Mouse (Mus musculus) heart, embryonic 14.5 days (tissue): ENCODE results near the gene Krt33b. TPM values are rescaled to one million over a fixed set of nuclear protein-coding genes. Genes with fewer than 3 reads are reported as not detected.

Experiments used
- ATAC-seq: fragments of 200-750 bp; cut with Nextera tagmentation; 2 replicates; pipeline ENCODE4 v1.8.0; 2017; ENCODE audit warnings: low read depth, moderate TSS enrichment; ENCODE audit not compliant: insufficient number of reproducible peaks, insufficient read depth, low FRiP score
- H3K27ac ChIP-seq, 2 experiments: fragments of 200-500 bp in 1 of 2; fragments of 300-500 bp in 1 of 2; sonication (generic) in 1 of 2; replicated peaks in 1 of 2; 2 replicates each; pipeline ENCODE4 v1.5.1; 2012 to 2014; ENCODE audit warnings: low read depth in 2 of 2, low read length in 2 of 2, control low read depth in 1 of 2, mild to moderate bottlenecking in 1 of 2, mixed read lengths in 1 of 2; ENCODE audit not compliant: control insufficient read depth in 1 of 2, insufficient read depth in 1 of 2
- H3K27me3 ChIP-seq: fragments of 300-500 bp; sonication (generic); 2 replicates; pipeline ENCODE4 v1.6.1; 2014; ENCODE audit warnings: mild to moderate bottlenecking, low read length, control low read depth; ENCODE audit not compliant: control insufficient read depth, insufficient read depth
- H3K36me3 ChIP-seq: fragments of 300-500 bp; sonication (generic); 2 replicates; pipeline ENCODE4 v1.6.1; 2014; ENCODE audit warnings: mild to moderate bottlenecking, control low read depth, low read length, mixed read lengths; ENCODE audit not compliant: control insufficient read depth, insufficient read depth
- H3K4me1 ChIP-seq, 2 experiments: fragments of 200-500 bp in 1 of 2; fragments of 300-500 bp in 1 of 2; sonication (generic) in 1 of 2; 2 replicates each; pipeline ENCODE4 v1.6.1; 2012 to 2014; ENCODE audit warnings: low read length in 2 of 2, control low read depth in 1 of 2, mixed read lengths in 1 of 2; ENCODE audit not compliant: control insufficient read depth in 2 of 2, insufficient read depth in 2 of 2
- H3K4me2 ChIP-seq: fragments of 300-500 bp; sonication (generic); 2 replicates; pipeline ENCODE4 v1.6.1; 2014; ENCODE audit warnings: mild to moderate bottlenecking, low read length
- H3K4me3 ChIP-seq, 2 experiments: fragments of 200-500 bp in 1 of 2; fragments of 300-500 bp in 1 of 2; sonication (generic) in 1 of 2; 2 replicates each; pipeline ENCODE4 v1.5.1; 2012 to 2014; ENCODE audit warnings: low read length in 2 of 2, mild to moderate bottlenecking in 2 of 2, control low read depth in 1 of 2, low read depth in 1 of 2, moderate library complexity in 1 of 2; ENCODE audit not compliant: control insufficient read depth in 1 of 2, insufficient read depth in 1 of 2
- H3K9ac ChIP-seq: fragments of 300-500 bp; sonication (generic); 2 replicates; pipeline ENCODE4 v1.6.1; 2014; ENCODE audit warnings: mild to moderate bottlenecking, low read length
- H3K9me3 ChIP-seq: fragments of 300-500 bp; sonication (generic); 2 replicates; pipeline ENCODE4 v1.6.1; 2016; ENCODE audit warnings: low read length, control low read depth; ENCODE audit not compliant: control insufficient read depth
- WGBS: fragments of 180-500 bp; shearing (Covaris S2); extraction: QIAGEN DNeasy Blood & Tissue Kit; methylation state at CpG from one replicate; pipeline ENCODE4 v1.1.7; 2014; 5-methylcytosine and 5-hydroxymethylcytosine counted together
- polyA plus RNA-seq: library from polyadenylated mRNA; unstranded; fragments of >200 nt; fragmentation: Nextera tagmentation; extraction: Ambion mirVana; gene quantifications from 2 replicates; pipeline ENCODE4 v1.2.1, GENCODE M21; 2014

Gene Krt33b
- not detected in 2 replicates for polyA plus RNA-seq

DNA sequence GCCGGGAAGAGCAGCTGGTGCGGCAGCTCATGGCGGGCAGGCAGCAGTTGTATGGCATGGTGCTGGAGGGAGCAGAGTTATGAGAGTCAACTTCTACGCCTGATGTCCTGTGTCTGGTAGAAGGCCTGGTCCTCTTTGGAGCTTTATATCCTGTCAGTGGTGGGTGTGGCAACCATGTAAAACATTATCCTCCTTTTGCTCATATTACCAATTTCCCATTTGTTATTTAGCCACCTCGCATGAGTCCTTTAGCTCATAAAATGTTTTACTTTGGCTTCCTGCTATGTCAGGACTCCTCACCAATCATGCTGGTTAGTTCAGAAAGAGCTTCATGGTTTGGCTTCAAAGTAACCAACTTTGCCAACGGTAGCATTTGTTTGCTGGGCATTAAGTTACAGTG, at the start of gene Krt33b:
Gene Krt33b (minus strand): TSS at position 101 of the 400 bp plus-strand sequence.
- Histone ChIP-seq H3K4me3 (no peak within 1 kb of the TSS), H3K36me3 (no peaks in the 10 kb centered on the region), H3K4me1 (no peaks in the 10 kb centered on the region), H3K9ac (no peak within 1 kb of the TSS), H3K4me2 (no peak within 1 kb of the TSS), H3K9me3 (no peaks in the 10 kb centered on the region), H3K27me3 (no peaks in the 10 kb centered on the region), H3K27ac (no peak within 1 kb of the TSS)
- ATAC-seq: no peak
- WGBS: 87% methylated on average over 6 of the region's 6 CpGs

DNA sequence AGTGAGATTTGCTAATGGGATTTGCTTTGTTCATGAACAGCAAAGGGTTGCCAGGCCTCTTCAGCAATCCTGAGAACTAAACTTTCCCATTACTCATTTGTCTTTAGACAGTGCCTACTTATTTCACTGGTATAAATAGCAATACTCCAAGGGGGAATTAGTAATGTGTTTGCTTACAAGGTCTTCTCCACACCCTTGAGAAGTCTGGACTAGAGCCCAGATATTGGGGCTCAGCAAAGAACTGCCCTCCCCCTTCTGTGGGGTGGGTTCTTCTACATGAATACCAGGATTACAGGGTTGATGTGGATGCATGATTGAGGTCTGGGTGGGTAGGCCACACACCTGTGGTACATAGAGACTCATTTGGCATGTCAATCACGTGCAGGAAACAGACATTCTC, 44.2 kb upstream of the Krt33b start:
- WGBS: 50% methylated on average over 1 of the region's 1 CpGs
- H3K9me3 ChIP-seq: no peaks in the 10 kb centered on the region
- no peak overlapping the region for H3K9ac ChIP-seq
- H3K36me3 ChIP-seq: no peaks in the 10 kb centered on the region
- H3K27me3 ChIP-seq: no peaks in the 10 kb centered on the region
- ATAC-seq: no peak
- H3K4me1 ChIP-seq: no peaks in the 10 kb centered on the region
- H3K4me2 ChIP-seq: no peak overlapping the region
- H3K27ac ChIP-seq: no peak overlapping the region
- H3K4me3 ChIP-seq: no peak overlapping the region

DNA sequence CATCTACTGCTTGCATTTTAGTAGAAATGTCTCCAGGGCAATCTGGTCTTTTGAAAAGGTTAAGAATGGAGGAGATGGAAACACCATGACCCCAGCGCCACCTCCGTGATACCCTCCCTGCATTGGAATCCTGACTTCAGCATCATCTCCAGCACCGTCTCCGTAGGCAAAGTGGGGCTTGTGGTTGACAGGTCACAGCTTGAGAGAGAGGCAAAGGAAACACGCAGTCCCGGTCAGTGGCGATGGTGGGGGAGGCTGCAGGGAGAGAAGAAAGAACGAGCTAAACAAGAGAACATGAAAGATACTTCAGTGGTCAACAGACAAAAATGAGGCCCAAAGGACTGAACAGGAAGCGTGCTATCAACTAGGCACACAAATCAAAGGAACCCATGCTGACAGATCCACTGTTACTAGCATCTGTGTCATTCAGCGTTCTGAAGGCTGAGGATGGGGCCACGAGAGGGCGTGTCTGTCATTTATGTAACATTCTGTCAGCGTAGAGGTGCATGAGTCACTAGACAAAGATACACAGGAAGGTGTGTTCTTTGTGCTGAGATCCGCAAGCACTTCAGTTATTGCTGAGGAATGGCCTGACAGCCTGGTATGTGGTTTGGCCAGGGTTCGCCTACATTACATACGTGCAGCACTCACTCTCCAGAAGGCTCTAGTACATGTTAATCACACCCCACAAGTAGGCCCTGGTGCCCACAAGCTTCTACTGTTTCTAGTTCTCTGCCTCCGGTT, 37.8 kb upstream of the Krt33b start:
- H3K36me3 ChIP-seq: no peaks in the 10 kb centered on the region
- no peak overlapping the region for H3K4me2 ChIP-seq
- H3K27me3 ChIP-seq: no peaks in the 10 kb centered on the region
- H3K9ac ChIP-seq: no peak overlapping the region
- no peak for ATAC-seq
- peaks cover 15 to 19% of the 10 kb centered on the region in 2 experiments; a peak in 3 of 4 replicates for H3K4me1 ChIP-seq
- H3K9me3 ChIP-seq: no peaks in the 10 kb centered on the region
- H3K27ac ChIP-seq: 0 out of 4 replicates have a peak overlapping the region, but pooled peaks of 1 of the 2 experiments have one; percentile 44
- 61% methylated on average over 17 of the region's 17 CpGs for WGBS
- H3K4me3 ChIP-seq: no peak overlapping the region

DNA sequence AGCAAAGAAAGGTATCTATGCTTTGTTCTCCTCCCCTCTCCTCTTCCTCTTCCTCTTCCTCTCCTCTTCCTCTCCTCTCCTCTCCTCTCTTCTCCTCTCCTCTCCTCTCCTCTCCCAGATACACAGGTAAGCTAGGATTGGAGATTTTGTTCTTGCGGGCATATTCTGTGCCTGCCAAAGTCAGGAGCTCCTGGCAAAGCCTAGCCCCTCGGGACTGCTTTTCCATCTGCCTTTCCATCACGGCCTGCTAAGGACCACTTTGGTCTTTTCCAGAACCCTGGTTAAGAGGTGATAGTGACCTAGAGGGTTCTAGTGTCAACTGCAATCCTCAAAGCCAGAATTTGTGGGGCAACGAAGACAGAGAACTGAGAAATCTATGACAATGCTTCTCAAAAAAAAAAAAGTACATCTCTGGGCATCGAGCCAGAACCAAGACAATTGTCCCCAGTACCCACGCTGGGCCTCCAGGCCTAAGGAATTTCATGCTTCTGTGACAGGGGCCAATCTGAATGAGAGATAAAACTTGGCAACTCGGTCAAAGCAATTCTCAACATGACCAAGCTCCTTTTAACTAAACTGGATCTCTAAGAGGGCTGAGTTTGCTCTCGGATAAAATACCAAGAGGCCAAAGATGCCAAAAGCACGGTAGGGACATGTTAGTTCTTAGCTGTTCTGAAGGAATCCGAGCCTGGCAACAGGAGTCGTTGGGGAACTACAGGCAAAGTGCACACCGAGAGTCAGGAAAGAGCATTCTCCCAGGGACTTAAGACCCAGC, 36.8 kb upstream of the Krt33b start:
- peaks cover 15 to 19% of the 10 kb centered on the region in 2 experiments; a peak in 3 of 4 replicates for H3K4me1 ChIP-seq
- H3K4me2 ChIP-seq: no peak overlapping the region
- H3K27ac ChIP-seq: peak overlapping the region in 1 of 2 experiments; percentile 44; a peak in 2 of 4 replicates
- no peak overlapping the region for H3K9ac ChIP-seq
- ATAC-seq: no peak
- no peaks in the 10 kb centered on the region for H3K36me3 ChIP-seq
- 36% methylated on average over 12 of the region's 12 CpGs for WGBS
- H3K27me3 ChIP-seq: no peaks in the 10 kb centered on the region
- no peak overlapping the region for H3K4me3 ChIP-seq
- no peaks in the 10 kb centered on the region for H3K9me3 ChIP-seq

DNA sequence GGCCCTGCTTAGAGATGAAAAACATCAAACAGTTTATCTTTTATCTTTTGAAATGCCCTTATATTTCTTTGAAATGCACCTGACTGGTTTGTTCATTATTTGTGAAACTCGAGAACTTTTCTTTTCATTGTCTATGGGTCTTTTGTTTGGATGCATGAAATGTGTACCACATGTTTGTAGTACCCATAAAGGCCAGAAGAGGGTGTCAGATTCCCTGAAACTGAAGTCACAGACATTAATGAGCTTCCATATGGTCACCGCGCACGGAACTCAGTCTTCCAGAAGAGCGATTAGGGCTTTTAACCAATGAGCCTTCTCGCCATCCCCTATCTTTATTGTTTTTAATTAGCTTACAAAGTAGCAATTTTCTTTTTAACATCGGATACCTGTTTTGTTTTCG, 29.2 kb upstream of the Krt33b start:
- 76% methylated on average over 8 of the region's 8 CpGs for WGBS
- Histone ChIP-seq H3K9me3 (no peaks in the 10 kb centered on the region), H3K27ac (no peak overlapping the region), H3K4me2 (no peak overlapping the region), H3K9ac (no peak overlapping the region), H3K4me3 (no peak overlapping the region), H3K36me3 (no peaks in the 10 kb centered on the region), H3K4me1 (no peaks in the 10 kb centered on the region), H3K27me3 (no peaks in the 10 kb centered on the region)
- no peak for ATAC-seq

DNA sequence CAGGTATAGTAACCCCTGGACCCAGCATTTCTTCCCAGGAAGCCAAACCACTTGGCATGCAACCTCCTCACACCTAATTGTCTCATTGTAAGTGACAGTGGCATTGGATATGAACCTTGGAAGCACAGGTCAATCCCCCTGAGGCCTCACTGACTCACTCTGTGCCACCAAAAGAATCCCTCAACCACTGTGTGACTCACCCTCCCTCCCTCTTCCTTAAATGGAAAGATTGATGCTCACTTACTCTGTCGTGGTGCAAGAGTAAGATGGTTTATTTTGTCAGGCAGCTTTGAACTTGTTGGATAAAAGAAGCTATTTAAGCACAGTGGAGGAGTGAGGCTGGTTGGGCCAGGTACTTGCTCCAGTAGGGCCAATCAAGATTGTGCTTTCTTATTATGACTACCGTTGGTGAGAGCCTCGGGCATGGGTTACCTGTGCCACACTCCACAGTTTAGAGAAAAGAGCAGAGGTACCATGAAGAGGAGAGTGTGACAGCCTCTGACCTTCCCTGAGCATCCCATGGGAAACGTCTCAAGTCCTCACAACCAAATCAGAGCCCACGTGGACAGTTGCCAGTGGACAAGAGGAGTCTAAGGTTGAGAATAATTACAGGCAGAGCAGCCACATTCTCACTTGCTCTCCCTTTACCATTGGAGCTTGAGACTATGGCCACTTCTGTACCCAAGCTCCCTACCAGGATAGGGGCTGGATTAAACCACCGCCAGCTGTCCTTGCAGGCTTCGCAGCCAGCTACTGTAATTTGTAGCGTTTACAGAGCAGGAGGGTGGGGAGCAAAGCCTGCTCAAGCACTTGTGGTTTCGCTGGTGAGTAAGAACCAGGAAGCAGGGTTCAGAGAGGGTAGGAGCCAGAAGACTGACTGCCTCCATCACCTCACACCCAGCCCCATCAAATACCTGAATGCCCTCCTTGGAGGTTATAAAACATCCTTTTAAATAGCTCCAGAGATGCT, 26.3 kb upstream of the Krt33b start:
- 67% methylated on average over 9 of the region's 9 CpGs for WGBS
- ATAC-seq: no peak
- Histone ChIP-seq H3K4me2 (no peak overlapping the region), H3K4me3 (no peak overlapping the region), H3K27me3 (no peaks in the 10 kb centered on the region), H3K36me3 (no peaks in the 10 kb centered on the region), H3K4me1 (no peaks in the 10 kb centered on the region), H3K9ac (no peak overlapping the region), H3K9me3 (no peaks in the 10 kb centered on the region), H3K27ac (no peak overlapping the region)

DNA sequence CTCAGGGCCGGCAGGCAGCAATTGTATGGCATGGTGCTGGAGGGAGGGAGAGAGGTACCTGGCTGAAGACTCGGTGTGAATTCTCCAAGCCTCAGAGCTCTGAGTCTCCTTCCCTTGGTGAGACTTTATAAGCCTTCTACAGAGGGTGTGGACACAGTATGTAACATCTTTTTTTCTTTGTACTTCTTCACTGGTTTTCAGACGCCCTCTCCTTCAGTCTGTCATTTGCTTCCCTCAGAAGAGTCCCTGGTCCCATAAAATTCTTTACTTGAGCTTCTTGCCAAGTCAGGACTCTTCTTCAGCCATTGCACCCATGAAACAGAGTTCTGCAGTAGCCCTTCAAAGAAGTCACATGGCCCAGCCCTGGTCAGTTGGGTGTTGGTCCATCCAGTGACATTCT, 20.8 kb upstream of the Krt33b start, which contains the start of gene Krt31:
Gene Krt31 (minus strand): TSS at position 101 of the 400 bp plus-strand sequence.
- Histone ChIP-seq H3K4me1 (peaks cover 6 to 8% of the 10 kb centered on the region in 2 experiments; a peak in 2 of 4 replicates), H3K36me3 (no peaks in the 10 kb centered on the region), H3K27ac (no peak within 1 kb of the TSS), H3K27me3 (no peaks in the 10 kb centered on the region), H3K9me3 (no peaks in the 10 kb centered on the region), H3K9ac (no peak within 1 kb of the TSS), H3K4me2 (no peak within 1 kb of the TSS), H3K4me3 (no peak within 1 kb of the TSS)
- 77% methylated on average over 3 of the region's 3 CpGs for WGBS
- no peak for ATAC-seq
